Mouse (Mus musculus) MEL (cell line): Measurements from ENCODE around the gene Ctsc.

Source experiments
- CTCF ChIP-seq, 3 experiments: IDR thresholded peaks in 2 of 3; conservative IDR thresholded peaks in 1 of 3; 2 replicates each; pipeline ENCODE4 v1.5.1; 2011 to 2012; ENCODE audit warnings: low read length in 3 of 3, low read depth in 2 of 3, mild to moderate bottlenecking in 2 of 3, improper control_type of control experiment in 1 of 3, inconsistent platforms in 1 of 3, mixed read lengths in 1 of 3, moderate library complexity in 1 of 3; ENCODE audit not compliant: control insufficient read depth in 1 of 3, insufficient read depth in 1 of 3, poor library complexity in 1 of 3, severe bottlenecking in 1 of 3
- E2F4 ChIP-seq: IDR thresholded peaks from 2 replicates; pipeline ENCODE4 v1.6.1; 2011; ENCODE audit warnings: low read depth, low read length, improper control_type of control experiment, borderline replicate concordance
- TCF12 ChIP-seq: IDR thresholded peaks from 2 replicates; pipeline ENCODE4 v1.6.1; 2014; ENCODE audit warnings: low read depth, mild to moderate bottlenecking, inconsistent platforms, low read length, improper control_type of control experiment, moderate library complexity

DNA sequence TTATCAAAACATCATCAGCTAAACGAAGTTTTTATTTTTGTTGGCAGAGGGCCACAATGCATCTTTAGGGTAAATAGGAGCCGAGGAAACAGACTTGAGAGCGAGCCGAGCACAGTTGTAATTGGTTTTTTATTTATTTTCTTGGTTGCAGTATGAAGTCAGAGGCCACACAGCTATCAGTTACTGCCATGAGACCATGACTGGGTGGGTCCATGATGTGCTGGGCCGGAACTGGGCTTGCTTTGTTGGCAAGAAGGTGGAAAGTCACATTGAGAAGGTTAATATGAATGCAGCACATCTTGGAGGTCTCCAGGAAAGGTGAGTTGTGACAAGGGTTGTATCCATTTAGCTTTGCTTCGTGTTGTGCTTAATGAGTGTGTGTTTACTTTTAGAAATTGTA lies 19.0 kb downstream of the Ctsc start:
- no peak for TF ChIP-seq CTCF (IDR thresholded peaks at IDR 0.05 in 2 of 3, conservative IDR thresholded peaks at IDR 0.05 in 1 of 3; ENCODE audit: control insufficient read depth in 1 of 3, insufficient read depth in 1 of 3, low read depth in 2 of 3, low read length in 3 of 3, poor library complexity in 1 of 3, severe bottlenecking in 1 of 3)
- no peak for TF ChIP-seq E2F4
- no peak for TF ChIP-seq TCF12
